Mouse (Mus musculus): ENCODE measurements around the gene Ccdc134. TPM values are rescaled to one million over a fixed set of nuclear protein-coding genes. Genes with fewer than 3 reads are reported as not detected.

Gene Ccdc134
- polyA plus RNA-seq, 1 experiment from 2014 or later: 17.2 TPM

- 84% methylated on average over 5 of the region's 5 CpGs for WGBS
- no peak overlapping the region for H3K4me3 ChIP-seq (replicated peaks; ENCODE audit: low read length)
- no peak overlapping the region for H3K27ac ChIP-seq (ENCODE audit: low read length)
These were observed 59.2 kb downstream of the Ccdc134 start for GRCm38 (mm10) chr15:82186931-82187330.

GRCm38 (mm10) chr15:82187401-82187800 is 59.7 kb downstream of the Ccdc134 start:
- H3K27ac ChIP-seq (ENCODE audit: low read length): no peak overlapping the region
- no peaks in the 10 kb centered on the region for H3K4me1 ChIP-seq (ENCODE audit: control insufficient read depth, insufficient read depth, low read length)
- no peaks in the 10 kb centered on the region for H3K27me3 ChIP-seq (ENCODE audit: control insufficient read depth, insufficient read depth, low read length)
- 87% methylated on average over 4 of the region's 4 CpGs for WGBS
- ATAC-seq (ENCODE audit: insufficient read depth, low FRiP score): no peak
- H3K9me3 ChIP-seq (replicated peaks; ENCODE audit: control insufficient read depth, low read length): peaks cover under 1% of the 10 kb centered on the region; the same call in 1 of the 2 replicates
- no peak overlapping the region for H3K4me2 ChIP-seq (ENCODE audit: low read depth, low read length)
- no peak overlapping the region for H3K4me3 ChIP-seq (replicated peaks; ENCODE audit: low read length)
- H3K36me3 ChIP-seq (ENCODE audit: control insufficient read depth, insufficient read depth, low read length): peaks cover 37% of the 10 kb centered on the region
- H3K9ac ChIP-seq (ENCODE audit: low read length): no peak overlapping the region

More at GRCm38 (mm10) chr15:82186931-82187330, 59.2 kb downstream of the Ccdc134 start:
- no peaks in the 10 kb centered on the region for H3K4me1 ChIP-seq (ENCODE audit: control insufficient read depth, insufficient read depth, low read length)
- H3K9me3 ChIP-seq (replicated peaks; ENCODE audit: control insufficient read depth, low read length): peaks cover 5% of the 10 kb centered on the region; the same call in 1 of the 2 replicates
- ATAC-seq (ENCODE audit: insufficient read depth, low FRiP score): no peak
- H3K27me3 ChIP-seq (ENCODE audit: control insufficient read depth, insufficient read depth, low read length): no peaks in the 10 kb centered on the region
- H3K36me3 ChIP-seq (ENCODE audit: control insufficient read depth, insufficient read depth, low read length): peaks cover 39% of the 10 kb centered on the region
- H3K9ac ChIP-seq (ENCODE audit: low read length): no peak overlapping the region
- no peak overlapping the region for H3K4me2 ChIP-seq (ENCODE audit: low read depth, low read length)

GRCm38 (mm10) chr15:82187924-82188323 is 60.2 kb downstream of the Ccdc134 start:
- Histone ChIP-seq H3K4me1 (ENCODE audit: control insufficient read depth, insufficient read depth, low read length) (no peaks in the 10 kb centered on the region), H3K4me2 (ENCODE audit: low read depth, low read length) (no peak overlapping the region), H3K4me3 (replicated peaks; ENCODE audit: low read length) (no peak overlapping the region), H3K27me3 (ENCODE audit: control insufficient read depth, insufficient read depth, low read length) (no peaks in the 10 kb centered on the region), H3K27ac (ENCODE audit: low read length) (no peak overlapping the region), H3K36me3 (ENCODE audit: control insufficient read depth, insufficient read depth, low read length) (peaks cover 35% of the 10 kb centered on the region; the same call in 1 of the 2 replicates), H3K9me3 (replicated peaks; ENCODE audit: control insufficient read depth, low read length) (no peaks in the 10 kb centered on the region), H3K9ac (ENCODE audit: low read length) (no peak overlapping the region)
- WGBS: 91% methylated on average over 1 of the region's 1 CpGs
- no peak for ATAC-seq (ENCODE audit: insufficient read depth, low FRiP score)

GRCm38 (mm10) chr15:82188481-82189240 is 60.9 kb downstream of the Ccdc134 start:
- H3K36me3 ChIP-seq (ENCODE audit: control insufficient read depth, insufficient read depth, low read length): peaks cover 35% of the 10 kb centered on the region; the same call in 1 of the 2 replicates
- no peak for ATAC-seq (ENCODE audit: insufficient read depth, low FRiP score)
- WGBS: 95% methylated on average over 10 of the region's 10 CpGs

More at GRCm38 (mm10) chr15:82188481-82189240, 60.9 kb downstream of the Ccdc134 start:
- H3K4me3 ChIP-seq (replicated peaks; ENCODE audit: low read length): no peak overlapping the region
- H3K27ac ChIP-seq (ENCODE audit: low read length): no peak overlapping the region
- no peak overlapping the region for H3K4me2 ChIP-seq (ENCODE audit: low read depth, low read length)
- H3K9ac ChIP-seq (ENCODE audit: low read length): no peak overlapping the region
- H3K27me3 ChIP-seq (ENCODE audit: control insufficient read depth, insufficient read depth, low read length): no peaks in the 10 kb centered on the region
- no peaks in the 10 kb centered on the region for H3K9me3 ChIP-seq (replicated peaks; ENCODE audit: control insufficient read depth, low read length)
- no peaks in the 10 kb centered on the region for H3K4me1 ChIP-seq (ENCODE audit: control insufficient read depth, insufficient read depth, low read length)

Other genes with a start within 250 kb of the Ccdc134 start
- 58.6 and 70.1 TPM in 2 replicates for gene Polr3h, start 201.7 kb upstream of the Ccdc134 start, polyA plus RNA-seq (2015; fragmentation: Nextera tagmentation; extraction: Ambion mirVana)
- 17.1 and 18.2 TPM in 2 replicates for gene Csdc2, start 191.2 kb upstream of the Ccdc134 start, polyA plus RNA-seq (2015; fragmentation: Nextera tagmentation; extraction: Ambion mirVana)
- 31.5 and 32.9 TPM in 2 replicates for gene Pmm1, start 167.0 kb upstream of the Ccdc134 start, polyA plus RNA-seq (2015; fragmentation: Nextera tagmentation; extraction: Ambion mirVana)
- gene 1700029P11Rik, start 147.4 kb upstream of the Ccdc134 start, polyA plus RNA-seq (2015; fragmentation: Nextera tagmentation; extraction: Ambion mirVana): not detected in 2 replicates
- gene Xrcc6, start 140.1 kb upstream of the Ccdc134 start, polyA plus RNA-seq (2015; fragmentation: Nextera tagmentation; extraction: Ambion mirVana): 71.9 and 72.2 TPM in 2 replicates
- gene Desi1, start 94.1 kb upstream of the Ccdc134 start, polyA plus RNA-seq (2015; fragmentation: Nextera tagmentation; extraction: Ambion mirVana): 18.6 and 19.8 TPM in 2 replicates
- 209 and 251 TPM in 2 replicates for gene Snu13, start 80.3 kb upstream of the Ccdc134 start, polyA plus RNA-seq (2015; fragmentation: Nextera tagmentation; extraction: Ambion mirVana)
- gene 4930407I10Rik, start 68.8 kb upstream of the Ccdc134 start, polyA plus RNA-seq (2015; fragmentation: Nextera tagmentation; extraction: Ambion mirVana): not detected in 2 replicates
- gene Mei1, start 57.9 kb upstream of the Ccdc134 start, polyA plus RNA-seq (2015; fragmentation: Nextera tagmentation; extraction: Ambion mirVana): 0.03 TPM in 1 of 2 replicates, not detected in the other
- 161 and 169 TPM in 2 replicates for gene Srebf2, start 19.3 kb downstream of the Ccdc134 start, polyA plus RNA-seq (2015; fragmentation: Nextera tagmentation; extraction: Ambion mirVana)
- not detected in 2 replicates for gene Shisa8, start 84.9 kb downstream of the Ccdc134 start, polyA plus RNA-seq (2015; fragmentation: Nextera tagmentation; extraction: Ambion mirVana)
- 0.10 TPM in 1 of 2 replicates, not detected in the other for gene Tnfrsf13c, start 96.4 kb downstream of the Ccdc134 start, polyA plus RNA-seq (2015; fragmentation: Nextera tagmentation; extraction: Ambion mirVana)
- 44.4 and 51.6 TPM in 2 replicates for gene Cenpm, start 116.8 kb downstream of the Ccdc134 start, polyA plus RNA-seq (2015; fragmentation: Nextera tagmentation; extraction: Ambion mirVana)
- gene 1500009C09Rik, start 124.5 kb downstream of the Ccdc134 start, polyA plus RNA-seq (2015; fragmentation: Nextera tagmentation; extraction: Ambion mirVana): not detected in 2 replicates
- gene Sept3, start 147.0 kb downstream of the Ccdc134 start, polyA plus RNA-seq (2015; fragmentation: Nextera tagmentation; extraction: Ambion mirVana): 6.1 and 6.8 TPM in 2 replicates
- 0.09 and 0.26 TPM in 2 replicates for gene Wbp2nl, start 171.0 kb downstream of the Ccdc134 start, polyA plus RNA-seq (2015; fragmentation: Nextera tagmentation; extraction: Ambion mirVana)
- gene Naga, start 211.0 kb downstream of the Ccdc134 start, polyA plus RNA-seq (2015; fragmentation: Nextera tagmentation; extraction: Ambion mirVana): 99.0 and 116 TPM in 2 replicates
- 17.5 and 18.3 TPM in 2 replicates for gene Pheta2, start 211.0 kb downstream of the Ccdc134 start, polyA plus RNA-seq (2015; fragmentation: Nextera tagmentation; extraction: Ambion mirVana)
- 278 and 284 TPM in 2 replicates for gene Smdt1, start 211.0 kb downstream of the Ccdc134 start, polyA plus RNA-seq (2015; fragmentation: Nextera tagmentation; extraction: Ambion mirVana)
- gene Ndufa6, start 226.4 kb downstream of the Ccdc134 start, polyA plus RNA-seq (2015; fragmentation: Nextera tagmentation; extraction: Ambion mirVana): 352 and 428 TPM in 2 replicates

Measured in stomach, embryonic 16.5 days (tissue).